Mouse (Mus musculus) thymus, adult 2 months (tissue): Measurements from ENCODE around the gene Gapdh.

Experiments used
- CTCF ChIP-seq: fragments of 200-500 bp; IDR thresholded peaks from 2 replicates; pipeline ENCODE4 v1.5.1; 2012; ENCODE audit warnings: mild to moderate bottlenecking, control low read depth, low read length, moderate library complexity, borderline replicate concordance; ENCODE audit not compliant: control insufficient read depth, poor library complexity, insufficient read depth; ENCODE audit errors: extremely low read depth
- POLR2A ChIP-seq: fragments of 200-500 bp; IDR thresholded peaks from 2 replicates; pipeline ENCODE4 v1.6.1; 2012; ENCODE audit warnings: mild to moderate bottlenecking, low read length, control low read depth, moderate library complexity; ENCODE audit not compliant: control insufficient read depth, poor library complexity, insufficient read depth; ENCODE audit errors: extremely low read depth

DNA sequence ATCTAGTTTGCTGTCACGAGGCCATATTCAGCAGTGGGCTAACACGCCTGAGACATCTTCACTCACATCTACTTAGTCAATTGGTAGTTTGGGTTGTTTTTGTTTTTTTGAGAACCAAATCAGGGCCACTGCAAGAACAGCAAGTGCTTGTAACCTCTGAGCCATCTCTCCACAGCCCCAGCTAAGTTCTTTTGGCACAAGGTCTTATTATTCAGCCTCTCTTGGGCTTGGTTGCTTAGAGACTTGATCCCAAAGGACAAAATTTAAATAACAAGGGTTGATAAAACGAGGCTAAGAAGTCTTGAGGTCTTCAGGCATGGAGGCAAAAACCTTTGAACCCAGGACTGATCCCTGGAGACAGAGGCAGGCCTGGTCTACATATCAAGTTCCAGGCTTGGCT, 30.0 kb upstream of the Gapdh start:
- no peak for TF ChIP-seq CTCF
- TF ChIP-seq POLR2A = no peak
